Mouse (Mus musculus): ENCODE measurements around the gene Atp6v0a4. TPM values are rescaled to one million over a fixed set of nuclear protein-coding genes. Genes with fewer than 3 reads are reported as not detected.

The Atp6v0a4 gene
- polyA plus RNA-seq, 1 experiment from 2014 or later = not detected

DNA sequence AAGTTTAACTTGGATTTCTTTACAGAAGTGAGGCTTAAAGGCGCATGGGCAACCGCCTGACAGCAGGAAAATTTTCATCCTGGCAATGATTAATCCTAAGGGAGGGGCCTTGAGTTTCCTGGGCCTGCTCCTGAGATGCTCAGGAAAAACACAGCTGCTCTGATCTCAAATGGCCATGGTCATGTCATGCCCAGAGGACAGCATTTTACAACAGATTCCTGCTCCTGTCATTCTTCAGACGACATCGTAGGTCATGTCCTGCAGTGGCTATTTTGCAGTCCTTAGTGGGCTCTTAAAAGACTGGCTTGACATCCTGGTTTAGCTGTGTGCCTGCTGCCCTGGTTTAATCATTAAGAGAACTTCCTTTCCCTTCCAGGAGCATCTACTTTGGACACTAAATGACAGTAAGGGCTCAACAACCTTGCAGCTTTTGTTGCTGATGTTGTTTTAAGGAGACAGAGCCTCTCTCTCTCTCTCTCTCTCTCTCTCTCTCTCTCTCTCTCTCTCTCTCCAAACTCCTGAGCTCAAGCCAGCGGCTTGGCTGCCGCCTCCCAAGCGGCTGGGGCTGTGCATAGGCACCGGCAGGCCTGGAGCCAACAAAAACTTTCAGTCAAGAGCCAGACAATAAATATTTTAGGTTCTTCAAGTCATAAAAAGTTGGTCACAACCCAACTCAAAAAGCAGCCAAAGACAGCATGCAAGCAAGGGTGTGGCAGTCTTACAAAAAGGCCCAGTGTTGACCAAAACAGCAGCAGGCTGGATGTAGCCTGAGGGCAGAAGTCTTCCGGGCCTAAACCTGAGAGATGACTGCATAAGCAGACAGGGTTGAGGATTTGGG, 20.0 kb upstream of the Atp6v0a4 start:
- Histone ChIP-seq H3K27ac (no peak overlapping the region), H3K79me2 (ENCODE audit: inconsistent target) (no peaks in the 10 kb centered on the region), H3K4me3 (ENCODE audit: inconsistent target) (no peak overlapping the region), H3K36me3 (ENCODE audit: inconsistent target) (no peaks in the 10 kb centered on the region)
- WGBS (ENCODE audit: missing documents) = 95% methylated on average over 9 of the region's 9 CpGs

- no peak overlapping the region for H3K27ac ChIP-seq
- H3K36me3 ChIP-seq (ENCODE audit: inconsistent target) = no peaks in the 10 kb centered on the region
- H3K4me3 ChIP-seq (ENCODE audit: inconsistent target) = no peak overlapping the region
- 96% methylated on average over 9 of the region's 9 CpGs for WGBS (ENCODE audit: missing documents)
- no peaks in the 10 kb centered on the region for H3K79me2 ChIP-seq (ENCODE audit: inconsistent target)
Observed at GRCm38 (mm10) chr6:38140402-38140801, 16.0 kb upstream of the Atp6v0a4 start.

- 89% methylated on average over 3 of the region's 3 CpGs for WGBS (ENCODE audit: missing documents)
- Histone ChIP-seq H3K36me3 (ENCODE audit: inconsistent target) (no peaks in the 10 kb centered on the region), H3K27ac (no peak overlapping the region), H3K79me2 (ENCODE audit: inconsistent target) (no peaks in the 10 kb centered on the region), H3K4me3 (ENCODE audit: inconsistent target) (no peak overlapping the region)
Observed at GRCm38 (mm10) chr6:38139086-38139485, 14.7 kb upstream of the Atp6v0a4 start.

DNA sequence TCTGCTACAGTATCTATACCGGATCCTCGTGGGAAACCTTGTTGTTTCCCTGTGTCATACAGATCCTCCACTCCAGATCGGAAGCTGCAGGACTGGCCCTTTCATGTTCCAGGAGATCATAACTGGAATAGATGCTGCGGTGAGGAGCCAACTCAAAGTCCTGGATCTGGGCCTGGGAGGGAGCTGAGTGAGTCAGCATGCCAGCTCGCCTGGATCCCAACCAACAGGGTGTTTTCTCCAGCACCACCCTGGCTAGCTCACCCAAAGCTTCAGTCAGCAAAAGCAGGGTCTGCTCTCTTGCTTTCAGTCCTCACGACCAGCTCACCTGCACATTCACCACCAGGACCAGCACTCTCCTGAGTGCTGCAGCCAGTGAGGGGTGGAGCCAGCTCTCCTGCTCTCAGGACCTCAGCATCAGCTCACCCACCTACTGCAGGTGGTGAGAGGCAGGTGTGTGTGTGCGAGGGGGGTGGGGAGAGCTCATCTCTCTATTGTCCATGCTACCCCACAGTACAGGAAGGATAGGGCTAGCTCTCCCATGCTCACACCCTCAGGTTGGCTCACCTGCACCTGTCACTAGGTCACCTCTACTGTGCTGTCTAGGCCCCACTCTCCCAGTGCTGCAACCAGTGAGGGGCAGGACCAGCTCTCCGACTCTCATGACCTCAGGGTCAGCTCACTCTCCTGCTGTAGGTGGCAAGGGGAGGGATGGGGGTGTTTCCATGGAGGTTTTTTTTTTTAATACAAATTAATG, 10.6 kb upstream of the Atp6v0a4 start:
- Histone ChIP-seq H3K27ac (no peak overlapping the region), H3K4me3 (ENCODE audit: inconsistent target) (no peak overlapping the region), H3K79me2 (ENCODE audit: inconsistent target) (no peaks in the 10 kb centered on the region), H3K36me3 (ENCODE audit: inconsistent target) (no peaks in the 10 kb centered on the region)
- WGBS (ENCODE audit: missing documents) = 89% methylated on average over 8 of the region's 8 CpGs

GRCm38 (mm10) chr6:38131801-38132231, 7.4 kb upstream of the Atp6v0a4 start:
- Histone ChIP-seq H3K36me3 (ENCODE audit: inconsistent target) (no peaks in the 10 kb centered on the region), H3K79me2 (ENCODE audit: inconsistent target) (no peaks in the 10 kb centered on the region), H3K27ac (no peak overlapping the region), H3K4me3 (ENCODE audit: inconsistent target) (no peak overlapping the region)
- 93% methylated on average over 4 of the region's 4 CpGs for WGBS (ENCODE audit: missing documents)

- WGBS (ENCODE audit: missing documents) = 90% methylated on average over 5 of the region's 5 CpGs
- Histone ChIP-seq H3K27ac (no peak overlapping the region), H3K79me2 (ENCODE audit: inconsistent target) (no peaks in the 10 kb centered on the region), H3K36me3 (ENCODE audit: inconsistent target) (no peaks in the 10 kb centered on the region), H3K4me3 (ENCODE audit: inconsistent target) (no peak overlapping the region)
Observed at GRCm38 (mm10) chr6:38129883-38130282, 5.5 kb upstream of the Atp6v0a4 start.

DNA sequence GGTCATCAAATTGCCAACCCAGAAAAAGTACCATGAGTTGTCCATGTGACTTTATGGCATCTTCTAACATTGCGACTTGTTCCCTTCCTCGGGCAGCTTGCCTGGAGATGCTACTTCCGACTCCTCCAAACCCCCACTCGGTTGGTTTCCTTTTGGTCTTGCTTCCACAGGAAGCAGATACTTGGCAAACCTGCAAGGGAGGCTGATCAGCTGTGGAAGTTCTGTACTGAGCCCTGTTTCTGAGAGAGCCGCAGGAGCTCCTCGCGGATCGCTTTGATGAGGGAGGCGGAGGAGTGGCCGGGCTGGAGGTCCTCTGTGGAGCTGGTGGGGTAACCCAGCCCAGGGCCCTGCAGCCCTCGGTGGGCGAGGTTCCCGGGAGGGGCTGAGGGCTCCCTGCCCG, 3.7 kb upstream of the Atp6v0a4 start:
- Histone ChIP-seq H3K27ac (no peak overlapping the region), H3K79me2 (ENCODE audit: inconsistent target) (no peaks in the 10 kb centered on the region), H3K4me3 (ENCODE audit: inconsistent target) (no peak overlapping the region), H3K36me3 (ENCODE audit: inconsistent target) (no peaks in the 10 kb centered on the region)
- WGBS (ENCODE audit: missing documents) = 91% methylated on average over 14 of the region's 14 CpGs

DNA sequence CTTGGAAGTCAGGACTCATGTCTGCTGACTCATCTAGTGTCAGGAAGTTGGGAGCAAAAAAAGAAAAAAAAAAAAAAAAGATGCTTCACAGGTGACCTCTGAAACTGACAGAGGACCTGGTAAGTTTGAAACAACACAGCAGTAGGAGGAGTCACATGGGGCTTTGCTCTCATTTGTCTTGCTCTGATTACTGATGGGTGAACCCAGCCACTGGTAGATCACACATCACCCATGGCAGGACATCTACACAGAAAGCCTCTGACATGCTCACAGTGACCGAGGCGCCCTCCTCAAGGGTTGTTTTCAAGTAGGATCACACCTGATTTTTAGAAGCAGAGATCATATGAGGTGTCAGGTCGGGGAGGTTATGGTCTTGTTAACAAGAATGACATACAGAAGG, 1.1 kb upstream of the Atp6v0a4 start:
- 98% methylated on average over 3 of the region's 3 CpGs for WGBS (ENCODE audit: missing documents)
- H3K27ac ChIP-seq = no peak overlapping the region
- no peaks in the 10 kb centered on the region for H3K36me3 ChIP-seq (ENCODE audit: inconsistent target)
- H3K79me2 ChIP-seq (ENCODE audit: inconsistent target) = no peaks in the 10 kb centered on the region
- no peak overlapping the region for H3K4me3 ChIP-seq (ENCODE audit: inconsistent target)

- Histone ChIP-seq H3K4me3 (ENCODE audit: inconsistent target) (no peak overlapping the region), H3K36me3 (ENCODE audit: inconsistent target) (no peaks in the 10 kb centered on the region), H3K27ac (no peak overlapping the region), H3K79me2 (ENCODE audit: inconsistent target) (no peaks in the 10 kb centered on the region)
- 94% methylated on average over 5 of the region's 5 CpGs for WGBS (ENCODE audit: missing documents)
Observed at GRCm38 (mm10) chr6:38124882-38125281, 496 bp upstream of the Atp6v0a4 start.

- H3K4me3 ChIP-seq (ENCODE audit: inconsistent target) = no peak overlapping the region
- no peaks in the 10 kb centered on the region for H3K36me3 ChIP-seq (ENCODE audit: inconsistent target)
- 92% methylated on average over 18 of the region's 18 CpGs for WGBS (ENCODE audit: missing documents)
- H3K79me2 ChIP-seq (ENCODE audit: inconsistent target) = no peaks in the 10 kb centered on the region
- no peak overlapping the region for H3K27ac ChIP-seq
Observed at GRCm38 (mm10) chr6:38123471-38124206, 747 bp downstream of the Atp6v0a4 start.

DNA sequence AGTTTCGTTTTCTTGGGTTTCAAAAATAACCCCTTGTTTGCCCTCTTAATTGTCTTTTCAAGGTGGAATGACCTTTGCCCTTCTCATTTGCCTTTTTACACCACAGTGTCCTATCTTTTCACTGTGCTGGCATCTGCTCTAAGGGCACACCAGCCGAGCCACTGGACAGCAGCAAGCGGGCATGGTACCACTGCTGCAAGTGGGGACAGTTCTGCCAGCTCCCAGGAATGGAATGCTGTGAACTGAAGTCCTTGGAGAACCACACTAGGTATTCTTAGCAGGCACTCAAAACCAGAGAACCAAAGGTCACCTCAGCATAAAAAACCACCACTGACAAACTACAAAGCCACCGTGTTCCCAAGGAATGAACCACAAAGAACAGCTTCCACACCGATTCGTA, 1.6 kb downstream of the Atp6v0a4 start:
- WGBS (ENCODE audit: missing documents) = 88% methylated on average over 6 of the region's 6 CpGs
- no peak overlapping the region for H3K27ac ChIP-seq
- H3K4me3 ChIP-seq (ENCODE audit: inconsistent target) = no peak overlapping the region
- H3K36me3 ChIP-seq (ENCODE audit: inconsistent target) = no peaks in the 10 kb centered on the region
- no peaks in the 10 kb centered on the region for H3K79me2 ChIP-seq (ENCODE audit: inconsistent target)

GRCm38 (mm10) chr6:38121843-38122242, 2.5 kb downstream of the Atp6v0a4 start:
- Histone ChIP-seq H3K4me3 (ENCODE audit: inconsistent target) (no peak overlapping the region), H3K79me2 (ENCODE audit: inconsistent target) (no peaks in the 10 kb centered on the region), H3K36me3 (ENCODE audit: inconsistent target) (no peaks in the 10 kb centered on the region), H3K27ac (no peak overlapping the region)
- whole genome bisulfite sequencing (ENCODE audit: missing documents) = 81% methylated on average over 5 of the region's 5 CpGs

GRCm38 (mm10) chr6:38120681-38121371, 3.6 kb downstream of the Atp6v0a4 start:
- Histone ChIP-seq H3K79me2 (ENCODE audit: inconsistent target) (no peaks in the 10 kb centered on the region), H3K27ac (no peak overlapping the region), H3K36me3 (ENCODE audit: inconsistent target) (no peaks in the 10 kb centered on the region), H3K4me3 (ENCODE audit: inconsistent target) (no peak overlapping the region)
- 78% methylated on average over 8 of the region's 9 CpGs for WGBS (ENCODE audit: missing documents)

DNA sequence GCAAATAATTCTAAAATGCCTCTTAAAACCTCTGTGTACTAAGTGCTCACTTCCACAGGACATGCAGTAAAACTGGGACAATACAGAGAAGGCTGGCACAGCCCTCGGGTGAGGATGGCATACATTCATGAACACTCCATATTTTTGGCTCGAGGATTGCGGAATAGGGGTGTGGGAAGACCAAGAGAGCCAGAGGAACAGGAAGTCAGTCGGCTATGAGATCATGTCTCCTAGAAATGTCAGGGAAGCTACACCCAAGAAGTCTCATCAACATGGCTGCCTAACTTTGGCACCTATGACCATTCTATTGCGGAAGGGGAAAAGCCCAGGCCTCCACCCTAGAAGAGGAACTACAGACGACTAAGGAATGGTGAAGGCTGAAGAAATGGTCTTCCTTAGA, 6.0 kb downstream of the Atp6v0a4 start:
- Histone ChIP-seq H3K36me3 (ENCODE audit: inconsistent target) (no peaks in the 10 kb centered on the region), H3K4me3 (ENCODE audit: inconsistent target) (no peak overlapping the region), H3K27ac (no peak overlapping the region), H3K79me2 (ENCODE audit: inconsistent target) (no peaks in the 10 kb centered on the region)
- WGBS (ENCODE audit: missing documents) = 81% methylated on average over 6 of the region's 6 CpGs

Data from macrophage (primary cell).